20 mouse cellular contexts compared by ENCODE assay signal in the genomic region with DNA sequence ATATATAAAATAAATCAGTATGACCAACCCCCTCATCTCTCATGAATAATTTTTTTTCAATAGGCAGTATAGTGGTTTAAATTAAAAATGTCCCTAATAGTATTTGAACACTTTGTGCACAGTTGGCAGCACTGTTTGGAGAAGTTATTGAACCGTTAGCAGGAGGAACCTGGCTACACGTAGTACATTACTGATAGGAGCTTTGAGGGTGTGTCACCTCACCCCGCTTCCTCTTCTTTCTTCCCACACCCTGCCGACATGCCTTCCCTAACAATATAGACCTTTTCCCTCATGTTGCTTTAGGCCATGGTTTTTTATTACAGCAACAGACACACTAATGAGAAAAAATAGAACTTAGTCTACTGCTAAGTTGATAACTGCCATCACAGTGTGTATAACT.
DNase-seq lines count a peak whose midpoint lies in the region; TF ChIP-seq lines count a peak whose summit lies in the region.
"Had no signal": no experiment of that assay in that cellular context is flagged by ENCODE, and none has a peak within 500 bp of the region (broad histone marks: within the 10 kb centered on the region; RNA-seq: fewer than 3 reads in every experiment).

No protein-coding gene starts in this region.

- no peak for TF ChIP-seq CTCF in MEL (IDR thresholded peaks at IDR 0.05 in 2 of 3, conservative IDR thresholded peaks at IDR 0.05 in 1 of 3; ENCODE audit: control insufficient read depth in 1 of 3, insufficient read depth in 1 of 3, low read depth in 2 of 3, low read length in 3 of 3, poor library complexity in 1 of 3, severe bottlenecking in 1 of 3)

- DNase-seq in MEL (ENCODE audit: low read depth, low spot score): peak; percentile 77
- DNase-seq in MEL-GATA-1-ER (ENCODE audit: extremely low read depth, low read depth): peak; percentile 30
- DNase-seq in layer of hippocampus, adult 8-10 months (ENCODE audit: low spot score in 2 of 2): no peak
- DNase-seq in c-Kit-positive CD71-positive TER-119-positive erythroid progenitor cells, embryonic 14.5 days (ENCODE audit: low spot score): no peak
- DNase-seq: adrenal gland, adult 2 months; adrenal gland, adult 8-10 months; adrenal gland, postnatal 10 days; adrenal gland, postnatal 14 days; adrenal gland, postnatal 25 days; adrenal gland, postnatal 36 days; B cell, adult 2 months; cerebellum, adult 11 months; cerebellum, adult 11-12 months; cerebellum, adult 18-20 months; cerebellum, adult 2 months; cerebellum, adult 8-10 months; cerebellum, adult 9-10 months had no signal

- no peaks in the 10 kb centered on the region for H3K79me2 ChIP-seq in MEL (ENCODE audit: control insufficient read depth, insufficient read depth, low read length, poor library complexity)

- TF ChIP-seq POLR2A in MEL (IDR thresholded peaks at IDR 0.05; ENCODE audit: control insufficient read depth in 1 of 2, insufficient read depth in 1 of 2, low read depth in 1 of 2, low read length in 2 of 2, poor library complexity in 1 of 2): no peak

- no peaks in the 10 kb centered on the region for H3K27me3 ChIP-seq in MEL (ENCODE audit: control insufficient read depth in 1 of 2, insufficient read depth in 2 of 2, low read length in 2 of 2)
- H3K27me3 ChIP-seq: CH12.LX, Patski had no signal

- H3K36me3 ChIP-seq in MEL (ENCODE audit: control insufficient read depth in 1 of 2, insufficient read depth in 2 of 2, low read length in 2 of 2): peaks cover 0 to 7% of the 10 kb centered on the region in 2 experiments; a peak in 2 of 4 replicates
- H3K36me3 ChIP-seq: G1E had no signal

- H3K4me1 ChIP-seq in MEL (ENCODE audit: control insufficient read depth in 1 of 2, insufficient read depth in 2 of 2, low read length in 2 of 2): peaks cover 0 to 10% of the 10 kb centered on the region in 2 experiments; a peak in 2 of 4 replicates

- H3K9me3 ChIP-seq in MEL (replicated peaks; ENCODE audit: insufficient read depth, low read length): no peaks in the 10 kb centered on the region
- H3K9me3 ChIP-seq: G1E had no signal

- no peak overlapping the region for H3K9ac ChIP-seq in MEL (ENCODE audit: control insufficient read depth, low read depth, low read length, poor library complexity, severe bottlenecking)

- TF ChIP-seq EP300 in MEL (IDR thresholded peaks at IDR 0.05; ENCODE audit: low read depth in 1 of 2, low read length in 2 of 2): peak; percentile 75 to 87

- H3K27ac ChIP-seq in MEL (ENCODE audit: control insufficient read depth, low read depth, low read length): peak overlapping the region; percentile 32; the same call in 1 of the 2 replicates

- TF ChIP-seq RAD21 in MEL (IDR thresholded peaks at IDR 0.05; ENCODE audit: low read depth, low read length): no peak

- peak overlapping the region in 1 of 2 experiments; percentile 33; a peak in 1 of 4 replicates for H3K4me3 ChIP-seq in MEL (ENCODE audit: control insufficient read depth in 1 of 2, insufficient read depth in 1 of 2, low read depth in 2 of 2, low read length in 2 of 2)

TF ChIP-seq in MEL, 35 proteins besides CTCF, POLR2A, EP300 and RAD21:
- TF ChIP-seq TAL1 (IDR thresholded peaks at IDR 0.05; ENCODE audit: low read length) (no peak), ETS1 (IDR thresholded peaks at IDR 0.05; ENCODE audit: low read depth, low read length) (peak; percentile 42; the same call in 1 of the 2 replicates), UBTF (IDR thresholded peaks at IDR 0.05; ENCODE audit: borderline replicate concordance, insufficient read depth, low read depth, low read length) (no peak), MAX (IDR thresholded peaks at IDR 0.05; ENCODE audit: low read length) (0 out of 2 replicates have a peak, but pooled peaks have one; percentile 25), ELF1 (IDR thresholded peaks at IDR 0.05; ENCODE audit: low read depth, low read length) (no peak), TCF12 (IDR thresholded peaks at IDR 0.05; ENCODE audit: low read depth, low read length) (peak; percentile 38; the same call in 1 of the 2 replicates), SIN3A (IDR thresholded peaks at IDR 0.05; ENCODE audit: low read length) (no peak), GATA1 (IDR thresholded peaks at IDR 0.05; ENCODE audit: low read depth, low read length) (peak; percentile 52), MYB (IDR thresholded peaks at IDR 0.05; ENCODE audit: low read depth, low read length) (peak; percentile 87)

Comparison
In these comparisons a context has a peak if more than half of its experiments do, and no peak if none do; other contexts are left out.
1. DNase-seq: peak in MEL (single experiment) and MEL-GATA-1-ER (single experiment); none in layer of hippocampus, adult 8-10 months (0 of 2) and c-Kit-positive CD71-positive TER-119-positive erythroid progenitor cells, embryonic 14.5 days (single experiment).